Mouse (Mus musculus) C2C12 (cell line): Measurements from ENCODE around the gene Aqp5.

Source experiments
- CTCF ChIP-seq: IDR thresholded peaks from one replicate; pipeline ENCODE4 v1.5.1; 2011; ENCODE audit not compliant: control insufficient read depth, insufficient read depth, insufficient read length
- FOSL1 ChIP-seq: IDR thresholded peaks from one replicate; pipeline ENCODE4 v1.8.0; 2011; ENCODE audit warnings: mild to moderate bottlenecking, low read length; ENCODE audit not compliant: poor library complexity, insufficient read depth, severe bottlenecking
- MAX ChIP-seq: IDR thresholded peaks from one replicate; pipeline ENCODE4 v1.6.1; 2011; ENCODE audit warnings: mild to moderate bottlenecking, control low read depth
- USF1 ChIP-seq: IDR thresholded peaks from one replicate; pipeline ENCODE4 v1.6.1; 2011; ENCODE audit warnings: low read depth, mild to moderate bottlenecking, control low read depth, moderate library complexity

DNA sequence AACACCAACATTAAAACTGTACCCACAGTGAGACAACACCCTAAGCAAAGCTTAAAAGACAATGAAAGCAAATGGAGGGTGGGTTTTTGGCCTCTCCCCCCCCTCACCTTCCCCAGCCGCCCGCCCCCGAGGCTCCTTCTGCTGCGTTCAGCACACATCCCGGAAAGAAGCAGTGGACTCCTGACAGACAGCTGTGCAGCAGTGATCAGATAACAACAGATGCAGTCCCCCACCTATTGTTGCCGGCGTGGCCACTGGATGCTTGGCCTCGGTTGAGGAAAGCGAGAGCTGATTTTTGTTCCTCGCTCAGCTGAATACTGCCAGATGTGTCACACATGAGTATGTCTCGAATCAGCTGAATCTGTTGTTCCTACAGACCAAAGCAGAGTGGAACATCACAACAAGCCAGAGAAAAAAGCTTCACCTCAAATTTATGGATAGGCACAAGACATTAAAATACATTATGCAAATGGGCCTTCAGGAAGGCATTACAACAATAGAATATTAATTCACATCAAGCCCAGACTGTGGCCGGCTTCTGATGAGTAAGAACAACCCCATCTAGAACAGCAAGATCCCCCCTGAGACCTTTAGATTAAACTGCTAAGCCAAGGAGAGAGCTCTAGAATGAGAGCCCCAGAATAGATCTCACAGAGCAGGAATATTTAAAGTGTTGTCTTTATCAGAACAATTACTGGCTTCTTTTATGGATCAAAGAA, 47.0 kb downstream of the Aqp5 start:
- TF ChIP-seq CTCF = no peak
- TF ChIP-seq MAX = no peak
- no peak for TF ChIP-seq FOSL1
- TF ChIP-seq USF1 = no peak
